Mouse (Mus musculus): Measurements from ENCODE around the gene Foxn1. TPM values are rescaled to one million over a fixed set of nuclear protein-coding genes. Genes with fewer than 3 reads are reported as not detected.

Gene Foxn1
- total RNA-seq, 1 experiment: not detected

DNA sequence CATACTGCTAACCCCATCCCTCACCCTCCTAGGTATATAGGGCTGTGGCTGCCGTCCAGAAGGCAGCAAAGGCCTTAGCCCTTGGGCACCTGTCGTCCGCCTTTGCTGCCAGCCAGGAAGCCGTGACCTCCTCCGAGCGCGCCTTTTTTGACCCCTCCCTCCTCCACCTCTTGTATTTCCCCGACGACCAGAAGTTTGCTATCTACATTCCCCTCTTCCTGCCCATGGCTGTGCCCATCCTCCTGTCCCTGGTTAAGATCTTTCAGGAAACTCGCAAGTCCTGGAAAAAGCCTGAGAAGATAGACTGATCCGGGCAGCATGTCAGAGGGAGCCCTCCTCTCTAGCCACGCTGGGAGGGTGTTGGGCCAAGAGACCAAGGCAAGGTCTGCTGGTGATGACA is 44.7 kb downstream of the Foxn1 start:
- Histone ChIP-seq H3K4me1 (ENCODE audit: control insufficient read depth in 2 of 2, insufficient read depth in 2 of 2, low read length in 2 of 2, poor library complexity in 1 of 2) (peaks cover 2 to 13% of the 10 kb centered on the region in 2 experiments; a peak in 2 of 4 replicates), H3K27ac (ENCODE audit: insufficient read depth, low read depth, low read length, poor library complexity, severe bottlenecking) (no peak overlapping the region), H3K9ac (ENCODE audit: insufficient read depth, low read depth, low read length, poor library complexity, severe bottlenecking) (no peak overlapping the region), H3K9me3 (ENCODE audit: control insufficient read depth, insufficient read depth, low read depth, low read length) (no peaks in the 10 kb centered on the region), H3K4me3 (ENCODE audit: insufficient read depth in 1 of 2, low read depth in 1 of 2, low read length in 2 of 2, poor library complexity in 1 of 2, severe bottlenecking in 1 of 2) (no peak overlapping the region), H3K36me3 (ENCODE audit: control insufficient read depth, insufficient read depth, low read length, poor library complexity, severe bottlenecking) (peaks cover 23% of the 10 kb centered on the region)
- in situ Hi-C loops (cut with MboI; ENCODE audit: low sequenced_read_pairs in 2 of 2, unreplicated experiment in 2 of 2): no loop called here
- TF ChIP-seq MAFK (IDR thresholded peaks at IDR 0.05; ENCODE audit: insufficient read depth, low read depth, low read length): no peak
- no peak for TF ChIP-seq CHD2 (IDR thresholded peaks at IDR 0.05; ENCODE audit: low read depth, low read length)
- no peak for TF ChIP-seq ZC3H11A (IDR thresholded peaks at IDR 0.05; ENCODE audit: borderline replicate concordance, low read depth, low read length)
- no peak for TF ChIP-seq HCFC1 (IDR thresholded peaks at IDR 0.05; ENCODE audit: borderline replicate concordance, insufficient read depth, low read length)
- TF ChIP-seq ZNF384 (IDR thresholded peaks at IDR 0.05; ENCODE audit: low read depth, low read length): no peak
- DNase-seq (ENCODE audit: low read depth, low spot score): no peak

DNA sequence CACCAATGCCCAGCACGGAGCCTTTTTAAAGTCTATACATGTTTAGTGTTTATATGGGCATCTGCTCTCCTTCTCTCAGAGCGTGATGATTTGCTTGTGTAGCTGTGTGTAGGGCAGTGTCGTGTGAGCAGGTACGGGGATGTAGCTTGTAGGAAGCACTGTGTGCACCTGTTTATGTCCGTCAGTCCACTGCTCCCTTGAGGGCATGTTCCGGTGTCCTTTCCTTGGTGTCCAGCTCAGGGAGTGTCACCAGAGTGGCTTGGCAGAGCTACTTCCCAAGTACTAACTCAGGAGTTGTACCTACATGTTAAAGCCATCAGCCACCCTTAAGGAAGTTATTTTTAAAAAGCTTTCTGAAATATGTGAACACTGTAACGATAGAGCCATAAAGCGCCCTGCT is 49.3 kb downstream of the Foxn1 start:
- Histone ChIP-seq H3K9me3 (ENCODE audit: control insufficient read depth, insufficient read depth, low read depth, low read length) (no peaks in the 10 kb centered on the region), H3K4me1 (ENCODE audit: control insufficient read depth in 2 of 2, insufficient read depth in 2 of 2, low read length in 2 of 2, poor library complexity in 1 of 2) (peaks cover 0 to 4% of the 10 kb centered on the region in 2 experiments; a peak in 1 of 4 replicates), H3K4me3 (ENCODE audit: insufficient read depth in 1 of 2, low read depth in 1 of 2, low read length in 2 of 2, poor library complexity in 1 of 2, severe bottlenecking in 1 of 2) (no peak overlapping the region), H3K9ac (ENCODE audit: insufficient read depth, low read depth, low read length, poor library complexity, severe bottlenecking) (no peak overlapping the region), H3K27ac (ENCODE audit: insufficient read depth, low read depth, low read length, poor library complexity, severe bottlenecking) (no peak overlapping the region), H3K36me3 (ENCODE audit: control insufficient read depth, insufficient read depth, low read length, poor library complexity, severe bottlenecking) (peaks cover 39% of the 10 kb centered on the region)
- TF ChIP-seq HCFC1 (IDR thresholded peaks at IDR 0.05; ENCODE audit: borderline replicate concordance, insufficient read depth, low read length) (no peak), MAFK (IDR thresholded peaks at IDR 0.05; ENCODE audit: insufficient read depth, low read depth, low read length) (no peak), CHD2 (IDR thresholded peaks at IDR 0.05; ENCODE audit: low read depth, low read length) (no peak), ZC3H11A (IDR thresholded peaks at IDR 0.05; ENCODE audit: borderline replicate concordance, low read depth, low read length) (no peak), ZNF384 (IDR thresholded peaks at IDR 0.05; ENCODE audit: low read depth, low read length) (no peak)
- DNase-seq (ENCODE audit: low read depth, low spot score): no peak
- in situ Hi-C loops (cut with MboI; ENCODE audit: low sequenced_read_pairs in 2 of 2, unreplicated experiment in 2 of 2): no loop called here

DNA sequence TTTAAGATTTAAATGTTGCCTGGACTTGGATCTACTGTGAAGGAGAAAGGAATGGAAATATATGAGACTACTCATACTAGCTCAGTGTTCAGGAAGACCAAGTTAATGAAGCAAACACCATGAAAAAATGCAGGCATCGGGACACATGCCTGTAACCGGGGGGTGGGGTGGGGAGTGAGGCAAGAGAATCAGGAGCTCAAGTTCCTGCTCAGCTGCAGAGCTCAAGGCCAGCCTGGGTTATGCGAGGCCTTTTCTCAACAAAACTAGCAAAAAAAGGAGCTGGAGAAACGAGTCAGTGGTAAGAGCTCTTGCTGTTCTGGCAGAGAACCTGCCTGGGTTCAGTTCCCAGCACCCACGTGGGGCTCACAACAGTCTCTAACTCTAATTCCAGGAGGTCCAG is 52.4 kb downstream of the Foxn1 start:
- no peak for DNase-seq (ENCODE audit: low read depth, low spot score)
- no peak overlapping the region for H3K4me3 ChIP-seq (ENCODE audit: insufficient read depth in 1 of 2, low read depth in 1 of 2, low read length in 2 of 2, poor library complexity in 1 of 2, severe bottlenecking in 1 of 2)
- peaks cover 2% of the 10 kb centered on the region in 2 experiments; a peak in 2 of 4 replicates for H3K4me1 ChIP-seq (ENCODE audit: control insufficient read depth in 2 of 2, insufficient read depth in 2 of 2, low read length in 2 of 2, poor library complexity in 1 of 2)
- H3K27ac ChIP-seq (ENCODE audit: insufficient read depth, low read depth, low read length, poor library complexity, severe bottlenecking): no peak overlapping the region
- in situ Hi-C loops (cut with MboI; ENCODE audit: low sequenced_read_pairs in 2 of 2, unreplicated experiment in 2 of 2): no loop called here
- H3K9me3 ChIP-seq (ENCODE audit: control insufficient read depth, insufficient read depth, low read depth, low read length): no peaks in the 10 kb centered on the region
- H3K9ac ChIP-seq (ENCODE audit: insufficient read depth, low read depth, low read length, poor library complexity, severe bottlenecking): no peak overlapping the region
- peaks cover 25% of the 10 kb centered on the region for H3K36me3 ChIP-seq (ENCODE audit: control insufficient read depth, insufficient read depth, low read length, poor library complexity, severe bottlenecking)
- TF ChIP-seq ZC3H11A (IDR thresholded peaks at IDR 0.05; ENCODE audit: borderline replicate concordance, low read depth, low read length) (no peak), MAFK (IDR thresholded peaks at IDR 0.05; ENCODE audit: insufficient read depth, low read depth, low read length) (no peak), ZNF384 (IDR thresholded peaks at IDR 0.05; ENCODE audit: low read depth, low read length) (no peak), HCFC1 (IDR thresholded peaks at IDR 0.05; ENCODE audit: borderline replicate concordance, insufficient read depth, low read length) (no peak), CHD2 (IDR thresholded peaks at IDR 0.05; ENCODE audit: low read depth, low read length) (no peak)

DNA sequence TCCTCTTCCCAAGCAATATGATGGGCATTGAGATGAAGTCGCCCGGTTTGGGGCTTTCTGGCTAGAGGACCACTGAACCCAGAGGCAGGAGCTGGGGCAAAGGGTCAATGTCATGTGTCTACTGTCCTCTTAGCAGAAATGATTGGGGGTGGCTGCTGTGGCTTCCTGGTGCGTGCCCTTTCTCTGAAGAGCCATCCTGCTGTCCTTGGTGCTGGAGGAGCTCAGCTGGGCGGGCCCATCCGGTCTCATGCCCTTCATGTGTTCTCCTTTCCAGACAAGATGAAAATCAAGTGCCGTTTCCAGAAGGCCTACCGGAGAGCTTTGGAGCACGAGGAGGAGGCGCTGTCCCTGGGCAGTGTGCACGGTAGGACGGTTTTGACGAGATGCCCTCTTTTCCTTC is 53.7 kb downstream of the Foxn1 start:
- TF ChIP-seq MAFK (IDR thresholded peaks at IDR 0.05; ENCODE audit: insufficient read depth, low read depth, low read length): no peak
- no peak for TF ChIP-seq HCFC1 (IDR thresholded peaks at IDR 0.05; ENCODE audit: borderline replicate concordance, insufficient read depth, low read length)
- no peak for TF ChIP-seq CHD2 (IDR thresholded peaks at IDR 0.05; ENCODE audit: low read depth, low read length)
- TF ChIP-seq ZNF384 (IDR thresholded peaks at IDR 0.05; ENCODE audit: low read depth, low read length): no peak
- TF ChIP-seq ZC3H11A (IDR thresholded peaks at IDR 0.05; ENCODE audit: borderline replicate concordance, low read depth, low read length): no peak
- DNase-seq (ENCODE audit: low read depth, low spot score): no peak
- no peak overlapping the region for H3K27ac ChIP-seq (ENCODE audit: insufficient read depth, low read depth, low read length, poor library complexity, severe bottlenecking)
- no peak overlapping the region for H3K9ac ChIP-seq (ENCODE audit: insufficient read depth, low read depth, low read length, poor library complexity, severe bottlenecking)
- peaks cover 2% of the 10 kb centered on the region in 2 experiments; a peak in 2 of 4 replicates for H3K4me1 ChIP-seq (ENCODE audit: control insufficient read depth in 2 of 2, insufficient read depth in 2 of 2, low read length in 2 of 2, poor library complexity in 1 of 2)
- no peak overlapping the region for H3K4me3 ChIP-seq (ENCODE audit: insufficient read depth in 1 of 2, low read depth in 1 of 2, low read length in 2 of 2, poor library complexity in 1 of 2, severe bottlenecking in 1 of 2)
- no peaks in the 10 kb centered on the region for H3K9me3 ChIP-seq (ENCODE audit: control insufficient read depth, insufficient read depth, low read depth, low read length)
- in situ Hi-C loops (cut with MboI; ENCODE audit: low sequenced_read_pairs in 2 of 2, unreplicated experiment in 2 of 2): no loop called here
- peaks cover 22% of the 10 kb centered on the region for H3K36me3 ChIP-seq (ENCODE audit: control insufficient read depth, insufficient read depth, low read length, poor library complexity, severe bottlenecking)

Data from ES-E14 (cell line).